Mouse (Mus musculus) lung, postnatal 36 days (tissue): ENCODE results near the gene Tnk2.

Experiments used
- DNase-seq: peaks from one replicate; pipeline ENCODE4 v3.0.0; 2022; ENCODE audit warnings: mixed read lengths

The Tnk2 gene

GRCm38 (mm10) chr16:32660557-32661321 lies 17.1 kb downstream of the Tnk2 start:
- DNase-seq: peak; percentile 79

GRCm38 (mm10) chr16:32661493-32661921 lies 17.8 kb downstream of the Tnk2 start:
- DNase-seq: no peak

- no peak for DNase-seq
Observed at GRCm38 (mm10) chr16:32662372-32662771, 18.7 kb downstream of the Tnk2 start.

- DNase-seq: no peak
Observed at GRCm38 (mm10) chr16:32663231-32663858, 19.7 kb downstream of the Tnk2 start.

- DNase-seq: no peak
Observed at GRCm38 (mm10) chr16:32664211-32664610, 20.5 kb downstream of the Tnk2 start.

DNA sequence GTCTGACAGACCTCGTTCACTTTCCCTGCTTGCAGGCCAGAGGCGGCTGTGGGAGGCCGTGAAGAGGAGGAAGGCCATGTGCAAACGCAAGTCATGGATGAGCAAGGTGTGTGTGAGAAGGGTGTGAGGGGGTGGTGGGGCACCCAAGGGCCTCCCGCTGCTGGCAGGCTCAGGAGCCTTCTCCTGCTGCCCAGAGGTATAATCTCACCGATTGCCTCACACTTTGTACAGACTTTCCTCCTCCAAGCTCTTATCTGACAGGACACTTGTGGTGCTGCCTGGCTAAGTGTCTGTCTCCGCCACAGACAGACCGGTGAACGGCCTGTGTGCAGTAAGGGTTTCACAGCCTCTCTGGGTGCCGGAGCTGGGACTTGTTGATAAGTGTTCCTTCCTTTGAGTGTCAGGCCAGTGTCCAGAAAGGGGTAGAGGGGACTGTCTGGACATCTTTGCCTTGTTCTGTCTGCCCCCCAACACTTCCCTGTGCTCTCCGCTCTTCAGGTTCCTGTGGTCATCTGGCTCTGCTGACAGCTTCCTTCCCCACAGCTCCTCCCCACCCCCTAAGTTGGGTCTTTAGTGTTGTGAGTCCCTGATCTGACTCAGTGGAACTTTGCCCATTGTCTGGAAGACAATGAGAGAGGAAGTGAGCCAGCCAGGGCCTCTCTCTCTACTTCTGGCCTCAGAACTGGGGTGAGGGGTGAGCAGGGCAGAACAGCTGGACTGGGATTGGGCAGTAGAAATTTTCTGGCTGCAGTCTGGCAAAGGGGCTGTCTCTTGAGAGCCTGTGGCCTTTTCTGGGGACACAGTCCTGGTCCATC lies 22.4 kb downstream of the Tnk2 start:
- DNase-seq: peak; percentile 62

DNA sequence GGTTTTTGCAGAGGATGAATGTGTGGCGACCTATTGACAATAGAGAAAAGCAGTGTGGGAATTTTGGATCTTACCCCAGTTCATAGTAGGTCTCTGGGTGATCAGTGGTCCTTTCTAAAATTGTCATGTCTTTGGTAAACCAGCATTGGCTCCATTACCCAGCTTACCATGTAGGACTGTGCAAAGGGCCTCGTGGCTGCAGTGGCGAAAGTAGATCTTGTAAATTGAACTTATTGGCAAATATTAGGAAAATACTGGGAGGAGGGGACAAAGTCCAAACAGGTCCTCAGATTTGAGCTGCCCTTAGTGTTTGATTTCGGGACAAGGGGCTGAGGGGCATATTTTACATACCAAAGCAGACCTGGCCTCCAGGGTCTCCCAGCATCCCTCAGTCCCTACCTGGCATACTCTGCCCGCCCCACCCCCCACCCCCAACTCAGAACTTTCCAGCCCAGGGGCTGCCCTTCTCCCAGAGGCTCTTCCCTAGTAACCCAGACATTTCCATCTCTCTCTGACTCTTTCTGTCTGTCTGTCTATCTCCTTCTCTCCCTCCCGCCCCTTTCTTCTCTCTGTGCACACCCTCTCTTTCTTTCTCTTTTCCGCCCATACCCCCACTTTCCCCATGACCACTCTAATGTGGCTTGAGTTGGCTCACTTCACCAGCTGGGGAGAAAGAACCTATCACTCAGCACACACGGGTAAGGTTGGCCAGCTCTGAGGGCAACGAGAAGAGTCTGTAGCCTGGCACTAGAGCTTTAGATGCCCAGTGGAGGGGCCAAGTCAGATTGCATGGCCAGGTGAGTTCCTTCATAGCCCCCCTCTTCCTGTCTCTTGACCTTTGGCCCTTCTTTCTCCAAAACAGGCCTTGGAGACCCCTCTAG lies 23.2 kb downstream of the Tnk2 start:
- DNase-seq: no peak

DNA sequence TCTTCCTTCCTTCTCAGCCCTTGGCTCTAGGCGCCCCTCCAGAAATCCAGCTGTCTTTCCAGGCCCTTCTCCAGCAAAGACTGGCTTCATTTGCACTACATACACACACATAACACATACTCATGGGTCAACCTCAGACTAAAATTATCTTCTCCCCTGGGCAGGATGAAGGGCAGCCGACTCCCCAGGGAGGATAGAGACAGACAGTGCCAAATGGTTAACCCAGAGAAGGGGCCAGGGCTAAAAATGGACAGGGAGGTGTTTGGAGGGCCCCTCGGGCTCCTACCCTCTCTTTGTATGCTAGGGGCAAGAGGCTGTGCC lies 23.8 kb downstream of the Tnk2 start:
- DNase-seq: no peak

DNA sequence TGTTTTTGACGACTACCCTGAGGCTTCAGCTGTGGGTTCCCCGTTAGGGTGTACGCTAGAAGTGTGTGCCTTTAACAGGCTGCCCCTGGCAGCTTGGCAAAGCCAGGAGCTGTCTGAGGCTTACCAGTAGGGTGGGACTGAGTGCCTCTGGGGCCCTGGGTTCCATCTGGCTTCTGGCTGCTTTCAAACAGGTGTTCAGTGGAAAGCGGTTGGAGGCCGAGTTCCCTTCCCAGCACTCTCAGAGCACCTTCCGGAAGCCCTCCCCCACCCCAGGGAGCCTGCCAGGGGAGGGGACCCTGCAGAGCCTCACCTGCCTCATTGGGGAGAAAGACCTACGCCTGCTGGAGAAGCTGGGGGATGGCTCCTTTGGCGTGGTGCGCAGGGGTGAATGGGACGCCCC lies 24.4 kb downstream of the Tnk2 start:
- no peak for DNase-seq

DNA sequence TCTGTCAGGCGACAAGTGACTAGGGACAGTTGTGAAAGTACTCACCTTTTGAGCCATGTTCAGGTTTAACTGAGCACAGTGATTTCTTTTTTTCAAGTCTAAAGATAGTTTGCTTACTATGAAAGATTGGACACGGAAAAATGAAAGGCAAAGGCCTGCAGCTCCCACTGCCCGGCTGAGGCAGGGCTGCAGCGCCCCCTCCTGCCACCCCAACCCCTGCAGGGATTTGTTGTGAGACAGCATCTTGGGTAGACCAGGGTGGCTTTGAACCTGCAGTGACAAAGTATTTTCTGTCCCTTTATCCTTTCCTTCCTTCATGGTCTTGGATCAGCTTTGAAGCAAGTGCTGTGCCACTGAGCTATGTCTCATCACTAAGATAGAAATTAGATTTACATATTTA lies 24.8 kb downstream of the Tnk2 start:
- DNase-seq: no peak

DNA sequence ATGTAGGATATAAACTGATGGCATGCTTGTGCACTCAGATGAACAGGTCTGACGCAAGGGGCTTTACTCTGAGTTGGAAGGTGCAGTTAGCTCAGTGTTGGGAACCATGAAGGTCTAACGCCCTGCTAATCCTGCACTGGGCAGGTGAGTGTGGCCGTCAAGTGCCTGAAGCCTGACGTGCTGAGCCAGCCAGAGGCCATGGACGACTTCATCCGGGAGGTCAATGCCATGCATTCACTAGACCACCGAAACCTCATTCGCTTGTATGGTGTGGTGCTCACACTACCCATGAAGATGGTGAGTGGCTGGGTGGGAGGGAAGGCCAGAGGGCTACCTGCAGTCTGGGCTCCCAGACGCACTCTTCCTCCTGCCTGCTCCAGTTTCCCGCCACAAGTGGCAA lies 25.6 kb downstream of the Tnk2 start:
- no peak for DNase-seq

DNA sequence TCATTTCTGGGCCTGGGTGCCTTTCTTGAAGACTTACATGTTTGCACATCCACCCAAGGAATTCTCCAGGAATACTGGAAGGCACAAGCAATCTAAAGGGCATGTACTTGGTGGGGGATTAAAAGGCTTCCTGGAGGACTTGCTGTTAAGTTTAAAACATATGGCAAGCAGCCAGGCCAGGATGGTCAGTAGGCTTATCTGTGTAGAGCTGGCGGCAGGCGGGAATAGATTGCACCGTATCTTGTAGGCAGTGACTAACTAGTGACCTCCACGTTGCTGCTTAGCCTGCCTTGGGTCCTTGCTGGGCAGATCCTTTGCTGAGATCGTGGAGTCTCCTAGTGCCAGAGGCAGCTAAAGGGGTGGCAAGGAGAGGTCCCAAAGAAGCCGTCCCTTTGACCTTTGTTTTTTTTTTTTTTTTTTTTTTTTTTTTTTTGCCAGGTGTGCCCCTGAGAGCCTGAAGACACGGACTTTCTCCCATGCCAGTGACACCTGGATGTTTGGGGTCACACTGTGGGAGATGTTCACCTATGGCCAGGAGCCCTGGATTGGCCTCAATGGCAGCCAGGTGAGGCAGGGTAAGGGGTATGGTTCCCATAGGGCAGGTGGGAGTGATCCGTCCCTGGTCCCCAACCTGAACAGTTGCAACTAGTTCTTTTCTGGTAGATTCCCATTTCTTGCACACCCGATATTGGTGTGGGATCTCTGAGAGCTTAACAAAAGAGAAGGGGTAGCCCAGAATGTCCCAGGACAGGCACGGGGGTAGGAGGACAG lies 26.9 kb downstream of the Tnk2 start:
- no peak for DNase-seq

- no peak for DNase-seq
Observed at GRCm38 (mm10) chr16:32671206-32671887, 27.7 kb downstream of the Tnk2 start.

- no peak for DNase-seq
Observed at GRCm38 (mm10) chr16:32672250-32672649, 28.6 kb downstream of the Tnk2 start.

GRCm38 (mm10) chr16:32672861-32673560 lies 29.3 kb downstream of the Tnk2 start:
- DNase-seq: peak; percentile 84

DNA sequence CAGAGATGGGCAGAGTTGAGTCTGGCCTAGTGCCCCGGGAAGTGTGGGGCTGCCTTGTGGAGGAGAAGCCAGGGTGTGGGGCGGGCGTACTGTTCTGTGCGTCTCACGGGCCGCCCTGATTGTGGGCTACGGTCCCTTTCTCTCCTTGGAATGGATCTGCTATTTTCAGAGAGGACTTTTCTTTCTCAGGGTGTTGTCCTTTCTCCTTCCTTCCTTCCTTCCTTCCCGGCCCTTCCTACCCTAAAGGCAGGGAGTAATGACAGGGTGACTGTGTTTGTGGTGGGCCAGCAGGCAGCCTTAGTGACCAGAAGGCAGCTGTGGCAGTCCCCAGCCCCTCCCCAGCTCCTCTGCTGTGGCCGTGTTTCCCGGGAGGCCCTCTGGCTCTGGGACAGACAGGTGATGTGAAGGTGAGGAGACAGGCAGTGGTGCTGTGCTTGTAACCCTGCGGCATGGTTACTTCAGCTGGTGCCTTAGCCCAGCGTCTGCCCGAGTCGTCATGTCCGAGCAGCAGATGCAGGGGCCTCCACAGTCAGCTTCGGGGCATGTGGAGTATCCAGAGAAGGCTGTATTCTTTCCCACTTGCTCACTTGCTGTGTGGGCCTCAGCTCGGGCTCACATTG lies 30.6 kb downstream of the Tnk2 start:
- no peak for DNase-seq

- no peak for DNase-seq
Observed at GRCm38 (mm10) chr16:32677040-32677700, 33.5 kb downstream of the Tnk2 start.

DNA sequence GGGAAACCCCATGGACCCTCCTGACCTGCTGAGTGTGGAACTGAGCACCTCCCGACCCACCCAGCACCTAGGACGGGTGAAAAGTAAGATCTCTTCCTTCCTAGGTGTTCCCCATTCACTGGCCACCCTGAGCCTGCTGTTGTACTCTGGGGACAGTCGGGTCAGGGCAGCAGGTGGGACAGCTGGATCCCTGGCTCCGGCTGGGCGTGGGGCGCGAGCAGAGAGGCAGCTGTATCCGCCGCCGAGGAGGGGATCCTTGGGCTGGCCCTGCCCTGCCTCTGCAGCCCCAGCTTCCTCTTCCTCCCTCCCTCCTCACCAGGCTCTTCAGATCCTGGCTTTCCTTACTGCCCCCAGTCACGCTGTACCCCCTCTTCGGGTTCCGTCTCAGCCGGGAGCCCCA lies 34.2 kb downstream of the Tnk2 start:
- no peak for DNase-seq

GRCm38 (mm10) chr16:32678812-32679211 lies 35.1 kb downstream of the Tnk2 start:
- DNase-seq: no peak

DNA sequence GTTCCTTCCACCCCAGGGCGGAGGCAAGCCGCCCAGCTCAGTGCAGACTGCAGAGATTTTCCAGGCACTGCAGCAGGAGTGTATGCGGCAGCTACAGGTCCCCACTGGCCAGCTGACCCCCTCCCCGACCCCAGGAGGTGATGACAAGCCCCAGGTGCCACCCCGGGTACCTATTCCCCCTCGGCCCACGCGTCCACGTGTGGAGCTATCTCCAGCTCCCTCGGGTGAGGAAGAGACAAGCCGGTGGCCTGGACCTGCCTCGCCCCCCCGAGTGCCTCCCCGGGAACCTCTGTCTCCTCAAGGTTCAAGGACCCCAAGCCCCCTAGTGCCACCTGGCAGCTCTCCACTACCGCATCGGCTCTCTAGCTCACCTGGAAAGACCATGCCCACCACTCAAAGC lies 36.3 kb downstream of the Tnk2 start:
- DNase-seq: no peak
